Mouse (Mus musculus) gastrocnemius, postnatal 36 days (tissue): Measurements from ENCODE around the gene Hsdl2. TPM values are rescaled to one million over a fixed set of nuclear protein-coding genes. Genes with fewer than 3 reads are reported as not detected.

Experiments
- DNase-seq, 2 experiments: peaks; one replicate each; pipeline ENCODE4 v3.0.0; 2022
- intact Hi-C: fragments of 180-260 bp; cut with DNase I; formaldehyde crosslinking; loops from one replicate; pipeline ENCODE4 v1.15.1; 2025
- total RNA-seq, 2 experiments: library from RNA; stranded (reverse); gene quantifications; 2 replicates each; pipeline ENCODE4 v1.2.3; 2021

Hsdl2 gene
- total RNA-seq, 2 experiments from 2014 or later, result 55.1 to 61.0 TPM

DNA sequence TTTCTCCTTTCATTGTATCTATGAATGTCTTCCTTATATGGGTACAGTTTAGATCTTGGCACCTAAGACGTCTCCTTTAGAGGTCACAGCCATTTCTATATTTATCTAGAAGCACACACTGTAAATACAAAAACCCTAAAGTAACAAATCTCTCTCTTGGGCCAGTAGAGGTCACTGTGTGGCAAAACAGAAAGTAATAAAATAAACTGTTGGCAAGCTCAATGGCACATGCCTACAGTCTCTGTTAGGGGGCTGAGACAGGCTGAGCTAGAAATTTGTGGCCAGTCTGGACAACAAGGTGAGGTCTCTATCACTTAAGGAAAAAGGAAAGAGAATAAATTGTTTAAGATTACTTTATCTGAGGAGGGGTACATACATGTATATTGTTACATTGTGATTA lies 33.6 kb downstream of the Hsdl2 start:
- DNase-seq, result no peak
- intact Hi-C loops, result loop anchor here (5.0 kb wide), 1 partner anchor 257 kb away; no protein-coding TSS in a partner anchor

DNA sequence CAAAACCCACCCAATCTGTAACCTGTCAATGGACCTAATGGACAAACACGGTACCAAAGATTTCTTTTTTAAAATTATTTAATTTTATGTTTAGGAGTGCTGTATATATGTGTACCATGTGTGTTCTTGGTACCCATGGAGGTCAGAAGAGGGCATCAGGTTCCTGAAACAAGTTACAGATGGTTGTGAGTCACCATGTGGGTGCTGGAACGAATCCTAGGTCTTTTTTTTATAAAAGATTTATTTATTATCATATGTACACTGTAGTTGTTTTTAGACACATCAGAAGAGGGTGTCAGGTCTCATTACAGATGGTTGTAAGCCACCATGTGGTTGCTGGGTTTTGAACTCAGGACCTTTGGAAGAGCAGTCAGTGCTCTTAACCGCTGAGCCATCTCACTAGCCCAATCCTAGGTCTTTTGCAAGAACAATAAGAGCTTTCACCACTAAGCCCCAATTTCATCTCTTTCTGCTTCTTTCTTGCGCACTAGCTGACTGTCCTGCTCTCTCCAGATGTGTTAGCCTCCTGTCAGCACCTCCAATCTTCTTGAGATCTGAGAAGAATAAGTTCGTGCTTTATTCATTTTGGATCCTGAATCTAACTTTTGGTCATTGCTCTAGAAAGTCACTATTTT lies 38.4 kb downstream of the Hsdl2 start:
- intact Hi-C loops, result no loop called here
- no peak for DNase-seq

DNA sequence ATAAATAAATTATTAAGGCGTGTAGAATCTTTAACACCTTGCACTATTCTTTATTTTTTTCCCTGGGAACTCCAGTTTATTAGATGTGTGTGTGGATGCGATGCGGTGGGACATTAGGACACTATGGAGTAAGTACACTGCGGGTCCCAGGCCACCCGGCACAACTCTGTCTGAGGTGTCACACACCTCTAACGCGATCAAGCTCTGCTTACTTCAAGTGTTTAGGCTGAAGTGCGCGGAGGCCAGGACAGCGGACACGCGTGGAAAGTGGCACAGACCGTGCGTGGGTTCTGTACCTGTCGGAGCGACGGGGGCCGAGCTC lies 44.3 kb downstream of the Hsdl2 start:
- DNase-seq, result no peak
- intact Hi-C loops, result loop anchor here (5.0 kb wide), 1 partner anchor 157 kb away; no protein-coding TSS in a partner anchor

DNA sequence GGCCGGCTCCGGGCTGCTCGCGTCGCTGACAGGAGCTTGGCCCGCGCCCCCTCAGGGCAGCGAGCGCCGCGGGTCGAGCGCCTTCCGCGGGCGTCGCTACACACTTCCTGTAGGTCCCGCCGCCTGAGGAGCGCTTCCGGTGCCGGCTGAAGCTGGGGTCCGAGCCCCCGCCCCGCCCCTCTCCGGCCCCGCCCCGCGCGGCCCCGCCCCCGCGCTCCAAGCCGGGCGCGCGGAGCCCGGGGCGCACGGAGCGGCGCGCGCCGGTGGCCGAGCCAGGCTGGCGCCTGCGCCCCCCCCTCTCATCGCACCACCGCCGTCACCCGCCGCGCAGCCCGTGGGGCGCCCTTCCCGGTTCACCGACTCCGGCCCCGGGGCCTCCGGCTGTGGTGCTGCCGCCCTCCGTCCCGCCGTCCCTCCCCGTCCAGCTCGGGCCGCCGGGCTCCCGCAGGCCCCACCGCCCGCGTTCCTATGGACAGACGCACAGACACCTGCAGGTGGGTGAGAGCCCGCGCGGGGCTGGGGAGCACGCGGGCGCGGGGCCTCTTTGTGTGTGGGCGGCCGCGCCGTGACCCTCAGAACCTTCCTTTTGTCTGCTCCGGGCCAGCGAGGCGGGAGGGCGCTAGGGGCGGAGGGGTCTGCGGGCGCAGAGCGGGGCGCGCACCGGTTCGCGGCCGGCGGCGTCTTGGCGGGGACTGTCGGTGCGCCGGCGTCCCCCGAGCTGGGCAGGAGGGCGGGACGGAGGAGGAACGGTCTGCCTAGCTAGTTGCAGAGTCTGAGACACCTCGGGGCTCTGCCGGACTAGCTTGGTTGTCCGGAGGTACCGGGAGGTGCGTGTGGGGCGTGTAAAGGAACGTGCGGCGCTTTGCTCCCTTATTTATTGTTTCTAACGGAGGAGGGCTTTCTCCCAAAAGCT lies 44.9 kb downstream of the Hsdl2 start, which contains the start of gene E130308A19Rik:
TSS of gene E130308A19Rik (plus strand) at position 214 of the 913 bp plus-strand sequence.
- intact Hi-C loops, result loop anchor here (5.0 kb wide), 1 partner anchor 156 kb away; no protein-coding TSS in a partner anchor

DNA sequence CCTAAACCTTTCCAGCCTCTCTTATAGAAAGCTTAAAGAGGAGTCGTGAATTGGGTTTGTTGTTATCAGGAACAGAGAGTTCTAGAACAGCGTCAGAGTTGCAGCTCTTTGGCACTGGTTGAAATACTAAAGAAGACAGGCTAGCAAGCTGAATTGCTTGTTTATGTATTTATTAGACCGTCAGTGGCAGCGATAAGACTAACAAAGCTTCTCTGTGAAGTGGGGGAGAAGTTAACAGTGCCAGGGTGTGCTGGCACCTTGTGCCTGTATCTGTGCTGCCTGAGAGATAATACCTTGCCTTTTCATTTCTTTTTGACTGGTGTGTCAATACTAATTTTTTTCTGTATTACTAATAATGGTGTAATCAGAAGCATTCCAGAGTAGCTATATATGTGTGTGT lies 46.9 kb downstream of the Hsdl2 start:
- intact Hi-C loops, result loop anchor here (5.0 kb wide), 1 partner anchor 154 kb away; no protein-coding TSS in a partner anchor
- DNase-seq, result no peak

More for the DNA sequence above, 44.9 kb downstream of the Hsdl2 start, which contains the start of gene E130308A19Rik:
- peak; percentile 53 to 55 for DNase-seq

DNA sequence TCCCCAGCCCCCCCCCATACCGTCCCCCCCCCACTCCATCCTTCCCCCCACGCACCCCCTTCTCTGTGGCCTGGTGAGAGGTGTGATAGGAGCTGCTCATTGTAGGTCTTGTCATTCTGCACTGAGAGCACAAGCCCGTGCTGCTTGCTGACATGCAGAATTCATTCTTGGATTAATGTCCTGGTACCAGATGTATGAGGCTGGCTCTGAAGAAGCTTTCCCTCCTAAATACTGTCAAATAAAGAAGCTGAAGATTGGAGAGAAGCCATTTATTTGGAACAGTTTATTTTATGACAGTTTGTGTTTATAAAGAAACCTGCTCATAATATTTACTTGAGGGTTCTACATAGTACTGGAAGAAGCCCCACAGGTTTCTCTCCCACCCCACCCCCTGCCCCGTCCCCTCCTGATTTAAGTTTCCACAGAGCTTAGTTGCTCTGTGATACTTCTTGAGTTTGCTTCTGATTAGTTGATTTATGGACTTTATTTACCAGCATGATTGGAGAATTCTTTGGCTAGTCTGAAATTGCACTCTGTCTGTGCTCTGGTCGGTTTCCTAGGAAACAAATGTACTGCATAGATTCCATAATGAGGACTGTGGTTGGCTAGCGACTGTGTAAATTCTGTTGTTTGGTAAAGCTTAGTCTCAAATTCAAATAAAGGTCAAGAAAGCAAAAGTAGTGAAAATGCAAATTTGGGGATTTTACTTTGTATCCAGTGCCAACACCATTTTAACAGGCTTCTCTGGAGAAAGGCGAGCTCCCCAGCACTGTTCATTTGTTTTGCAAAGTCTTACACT lies 47.9 kb downstream of the Hsdl2 start:
- intact Hi-C loops, result loop anchor here (5.0 kb wide), 1 partner anchor 153 kb away; no protein-coding TSS in a partner anchor
- DNase-seq, result no peak

DNA sequence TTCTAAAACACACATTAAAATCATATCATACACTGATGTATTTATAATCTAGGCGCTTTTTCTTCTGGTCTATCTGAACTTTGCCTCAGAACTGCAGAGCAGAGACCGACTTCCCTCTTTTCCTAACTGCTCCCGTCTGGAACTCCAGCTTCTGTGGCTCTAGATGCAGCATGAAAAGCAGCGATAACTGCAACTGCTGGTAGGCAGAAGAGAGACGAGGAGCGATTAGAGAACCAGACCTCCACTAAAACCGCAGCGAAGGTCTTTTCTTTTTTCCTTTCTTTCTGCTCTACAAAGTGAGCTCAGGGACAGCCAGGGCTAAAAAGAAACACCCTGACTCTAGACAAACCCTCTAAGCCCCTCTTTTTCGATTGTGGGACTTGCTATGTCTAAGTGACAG lies 48.8 kb downstream of the Hsdl2 start:
- intact Hi-C loops, result no loop called here
- DNase-seq, result no peak

DNA sequence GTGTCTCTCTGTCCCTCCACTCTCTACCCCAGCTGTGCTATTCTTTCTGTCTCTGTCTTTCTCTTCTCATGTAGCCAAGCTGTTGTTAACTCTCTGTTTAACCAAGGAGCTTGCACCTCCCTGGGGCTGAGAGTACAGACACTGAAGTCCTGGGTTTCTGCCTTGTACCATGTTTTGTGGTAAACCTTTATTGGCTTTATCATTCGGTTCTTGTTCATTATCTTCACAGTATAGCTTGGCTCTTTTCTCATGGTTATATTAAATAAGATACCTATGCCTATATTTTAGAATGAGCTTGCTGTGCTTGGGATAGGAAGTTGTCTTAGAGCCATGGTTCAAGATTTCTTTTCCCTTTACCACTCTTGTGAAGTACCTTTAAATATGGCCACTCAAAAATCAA lies 53.2 kb downstream of the Hsdl2 start:
- DNase-seq, result no peak
- intact Hi-C loops, result no loop called here

DNA sequence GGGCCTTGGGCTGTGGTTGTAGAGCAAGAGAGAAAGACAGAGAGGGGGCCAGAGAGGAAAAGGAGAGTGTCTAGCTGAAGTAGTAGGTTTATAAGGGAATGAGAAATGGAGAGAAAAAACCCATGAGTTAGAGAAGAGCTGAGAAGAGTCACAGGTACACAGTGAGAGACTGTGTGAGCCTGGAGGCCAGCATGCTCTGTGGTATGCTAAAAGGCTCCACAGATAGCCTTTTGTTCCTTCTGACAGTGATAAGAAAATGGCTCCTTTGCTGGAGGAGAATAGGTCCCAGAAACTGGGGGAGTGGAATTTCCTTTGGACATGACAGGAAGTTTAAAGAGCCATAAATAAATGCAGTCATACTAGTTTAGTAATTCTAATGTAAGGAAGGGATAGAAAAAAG lies 57.8 kb downstream of the Hsdl2 start:
- DNase-seq, result no peak
- intact Hi-C loops, result no loop called here

DNA sequence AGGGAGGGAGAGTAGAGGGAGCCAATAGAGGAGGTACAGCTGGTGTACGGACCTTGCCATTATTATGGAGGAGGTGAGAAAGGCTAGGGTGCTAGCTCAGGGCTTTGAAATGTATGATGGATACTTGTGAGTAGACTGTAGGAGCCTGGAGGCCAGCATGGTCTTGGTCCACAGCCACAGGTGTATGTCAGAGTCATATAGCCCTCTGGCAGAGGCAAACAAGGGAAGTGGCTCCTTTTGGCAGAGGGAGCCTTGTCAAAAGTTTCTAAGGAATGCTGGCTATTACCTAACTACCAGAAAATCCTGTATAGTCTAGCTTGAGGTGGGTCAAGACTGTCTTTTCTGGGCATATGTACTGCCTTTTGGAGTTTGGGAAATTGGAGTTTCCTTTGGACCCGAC lies 59.4 kb downstream of the Hsdl2 start:
- intact Hi-C loops, result no loop called here
- DNase-seq, result no peak

DNA sequence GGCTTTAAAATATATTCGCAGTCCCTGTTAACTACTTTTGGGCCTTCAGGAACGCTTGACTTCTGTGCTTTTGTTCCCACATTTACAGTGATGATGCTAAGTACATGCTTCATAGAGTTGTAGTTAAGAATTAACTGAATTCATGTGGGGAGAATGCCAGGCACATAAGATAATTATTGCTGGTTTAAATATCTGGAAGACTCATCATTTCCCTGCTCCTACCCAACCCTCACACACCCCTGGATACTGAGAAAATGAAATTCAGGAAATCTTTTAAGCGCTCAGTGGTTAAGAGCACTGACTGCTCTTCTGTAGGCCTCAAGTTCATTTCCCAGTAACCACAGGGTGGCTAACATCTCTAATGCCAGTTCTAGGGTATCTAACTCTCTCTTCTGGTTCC lies 60.7 kb downstream of the Hsdl2 start:
- intact Hi-C loops, result no loop called here
- no peak for DNase-seq

DNA sequence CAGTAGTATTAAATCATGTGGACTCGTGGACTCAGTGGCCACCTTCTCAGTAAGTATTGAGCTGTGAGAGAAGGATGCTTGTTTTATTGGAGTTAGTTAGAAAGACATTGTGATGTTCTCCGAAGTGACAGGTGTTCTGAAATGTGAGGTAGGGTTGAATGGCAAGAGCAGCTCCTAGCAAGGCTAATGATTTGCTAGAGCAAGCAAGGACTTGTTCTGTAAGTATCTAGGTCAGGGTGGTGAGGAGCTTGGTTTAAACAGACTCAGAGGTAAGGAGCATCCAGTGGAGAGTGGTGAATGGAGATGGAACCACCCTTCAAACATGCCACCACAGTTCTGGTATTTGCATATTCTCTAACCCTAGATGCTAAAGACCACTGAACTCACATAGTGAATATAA lies 61.3 kb downstream of the Hsdl2 start:
- no peak for DNase-seq
- intact Hi-C loops, result no loop called here

DNA sequence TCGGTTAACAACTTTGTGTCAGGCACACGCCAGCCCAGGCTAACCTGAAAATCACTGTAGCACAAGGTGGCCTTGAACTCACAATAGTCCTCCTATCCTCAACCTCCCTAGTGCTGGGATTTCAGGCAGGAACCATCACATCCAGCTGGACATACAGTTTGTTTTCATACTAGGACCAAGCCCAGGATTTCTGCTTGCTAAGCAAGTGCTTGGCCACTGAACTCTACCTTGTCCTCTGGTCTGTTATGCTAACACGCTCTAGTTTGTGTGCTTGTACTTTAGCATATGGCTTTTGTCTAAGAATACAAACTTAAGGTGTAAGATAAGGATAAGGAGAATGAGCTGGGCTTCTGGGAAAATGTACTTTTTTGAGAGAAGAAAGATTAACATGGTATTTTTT lies 63.1 kb downstream of the Hsdl2 start:
- DNase-seq, result no peak
- intact Hi-C loops, result no loop called here

DNA sequence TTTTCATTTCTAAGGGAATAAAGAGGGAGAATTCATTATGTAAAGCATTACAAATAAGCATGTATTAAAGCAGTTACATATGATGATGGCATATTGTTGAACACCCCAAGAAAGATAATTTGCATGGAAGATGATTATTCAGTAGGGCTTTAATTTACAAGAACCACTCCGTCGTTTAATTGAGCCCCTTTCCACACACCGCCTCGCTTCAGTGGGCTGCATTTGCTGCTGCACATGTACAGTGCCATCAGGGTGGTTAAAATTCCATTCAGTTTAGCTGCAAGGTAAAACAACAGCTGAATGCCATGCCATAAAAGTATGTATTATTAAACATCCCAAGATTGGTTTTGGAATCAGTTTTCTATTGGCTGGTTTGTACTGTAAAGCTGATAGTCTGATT lies 63.6 kb downstream of the Hsdl2 start:
- no peak for DNase-seq
- intact Hi-C loops, result no loop called here

DNA sequence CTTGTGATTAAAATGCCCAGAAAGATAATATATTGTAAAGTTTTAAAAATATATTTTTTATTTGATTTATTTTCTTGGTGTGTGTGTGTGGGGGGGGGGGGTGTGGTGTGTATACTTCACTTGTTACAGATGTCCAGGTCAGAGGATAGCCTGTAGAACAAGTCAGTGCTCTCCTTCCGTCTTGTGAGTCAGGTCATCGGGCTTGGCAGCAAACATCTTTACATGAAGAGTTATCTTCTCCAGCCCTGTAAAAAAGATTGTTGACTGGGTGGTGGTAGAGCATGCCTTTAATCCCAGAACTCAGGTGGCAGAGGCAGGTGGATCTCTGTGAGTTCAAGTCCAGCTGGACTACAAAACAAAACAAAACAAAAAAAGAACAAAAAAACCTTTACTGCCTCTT lies 64.2 kb downstream of the Hsdl2 start:
- no peak for DNase-seq
- intact Hi-C loops, result no loop called here

DNA sequence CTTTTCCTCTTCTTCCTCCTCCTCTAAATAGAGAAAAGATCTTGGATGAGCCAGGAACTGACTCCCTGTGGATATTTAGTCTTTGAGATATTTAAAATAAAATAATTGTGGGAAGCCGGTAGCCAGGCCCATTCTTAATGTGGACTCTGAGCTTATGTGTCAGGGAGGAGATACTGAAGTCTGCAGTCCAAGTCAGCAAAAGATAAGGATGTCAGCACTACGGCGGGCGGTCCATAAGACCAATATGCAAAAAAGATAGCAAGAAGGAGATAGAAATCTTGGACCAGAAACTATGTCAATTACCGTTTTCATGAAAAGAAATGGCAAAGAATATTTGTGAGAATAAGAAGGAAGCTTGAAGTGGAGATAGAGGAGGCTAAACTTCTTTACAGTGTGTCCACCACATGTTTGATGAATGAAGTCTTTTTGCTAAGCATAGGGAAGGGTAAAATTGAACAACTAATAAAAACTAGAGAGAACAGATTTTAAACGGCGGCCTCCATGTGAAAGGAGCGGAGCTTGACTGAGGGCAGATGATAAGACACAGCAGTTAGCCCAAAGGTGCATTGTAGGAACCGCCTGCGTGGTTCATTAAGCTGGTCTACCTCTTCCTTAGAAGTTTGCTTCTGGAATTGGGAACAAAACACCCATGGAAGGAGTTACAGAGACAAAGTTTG lies 64.8 kb downstream of the Hsdl2 start:
- intact Hi-C loops, result no loop called here
- no peak for DNase-seq

DNA sequence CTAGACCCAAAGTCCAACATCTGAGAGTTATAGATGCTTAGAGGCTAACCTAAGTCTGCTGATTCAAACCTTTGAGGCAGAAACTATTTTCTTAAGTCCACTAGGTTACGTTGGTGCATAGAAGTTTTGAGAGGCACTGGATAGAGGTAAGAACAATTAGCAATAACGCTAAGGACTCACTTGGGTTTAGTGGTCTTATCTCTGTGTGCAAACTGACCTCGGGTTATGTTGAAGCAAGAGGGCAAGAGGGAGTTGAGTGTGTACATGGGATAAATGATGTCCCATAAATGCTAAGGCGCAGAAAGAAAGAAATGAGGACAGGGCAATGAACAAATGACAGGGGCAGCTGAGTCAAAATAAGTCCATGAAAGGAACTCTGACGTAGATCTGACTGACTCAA lies 67.8 kb downstream of the Hsdl2 start:
- intact Hi-C loops, result no loop called here

DNA sequence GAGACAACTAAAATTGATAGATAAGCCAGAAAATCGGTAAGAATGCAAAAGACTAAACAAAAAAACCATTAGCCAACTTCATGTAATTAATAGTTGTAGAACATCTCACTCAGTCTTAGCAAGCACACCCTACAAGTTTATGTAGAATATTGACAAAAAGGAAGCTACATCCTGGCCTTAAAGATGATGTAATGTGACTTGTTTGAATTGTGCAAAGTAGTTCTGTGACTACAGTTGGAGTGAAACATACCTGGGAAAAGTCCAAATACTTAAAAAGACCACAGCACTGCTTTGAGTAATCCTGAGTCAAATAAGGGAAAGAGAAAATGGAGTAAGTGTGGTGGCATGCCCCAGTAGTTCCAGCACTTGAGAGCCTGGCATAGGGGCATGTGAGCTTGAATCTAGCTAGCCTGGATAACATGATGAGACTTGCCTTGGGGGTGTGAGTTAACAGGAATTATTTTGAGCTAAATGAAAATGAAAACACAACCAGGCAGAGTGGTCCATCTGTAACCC lies 70.9 kb downstream of the Hsdl2 start:
- intact Hi-C loops, result no loop called here

More for the DNA sequence above, 67.8 kb downstream of the Hsdl2 start:
- no peak for DNase-seq

DNA sequence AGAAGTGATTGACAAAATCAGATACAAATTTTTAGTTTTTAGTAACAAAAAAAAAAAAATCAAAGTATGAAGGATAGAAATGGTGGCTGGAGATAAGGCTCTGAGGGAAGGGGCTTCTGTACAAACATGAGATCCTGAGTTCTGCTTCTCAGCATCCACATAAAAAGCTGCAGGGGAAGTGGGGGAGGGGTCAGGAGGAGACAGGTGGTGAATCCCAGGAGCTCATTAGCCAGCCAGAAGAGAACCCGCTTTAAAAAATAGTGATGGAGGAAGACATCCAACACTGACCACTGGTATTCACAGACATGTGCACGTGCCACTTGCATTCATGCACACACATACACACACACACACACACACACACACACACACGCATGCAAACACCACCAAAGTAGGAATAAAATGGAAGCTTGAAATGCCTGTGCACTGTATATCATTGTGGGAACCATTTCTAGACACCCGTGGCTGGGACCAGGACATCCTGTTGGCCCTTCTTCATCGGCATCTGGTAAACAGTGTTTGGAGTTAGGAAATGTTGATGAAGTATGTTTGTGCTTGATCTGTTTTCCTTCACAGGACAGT lies 74.8 kb downstream of the Hsdl2 start:
- no peak for DNase-seq
- intact Hi-C loops, result no loop called here

More for the DNA sequence above, 70.9 kb downstream of the Hsdl2 start:
- DNase-seq, result no peak

DNA sequence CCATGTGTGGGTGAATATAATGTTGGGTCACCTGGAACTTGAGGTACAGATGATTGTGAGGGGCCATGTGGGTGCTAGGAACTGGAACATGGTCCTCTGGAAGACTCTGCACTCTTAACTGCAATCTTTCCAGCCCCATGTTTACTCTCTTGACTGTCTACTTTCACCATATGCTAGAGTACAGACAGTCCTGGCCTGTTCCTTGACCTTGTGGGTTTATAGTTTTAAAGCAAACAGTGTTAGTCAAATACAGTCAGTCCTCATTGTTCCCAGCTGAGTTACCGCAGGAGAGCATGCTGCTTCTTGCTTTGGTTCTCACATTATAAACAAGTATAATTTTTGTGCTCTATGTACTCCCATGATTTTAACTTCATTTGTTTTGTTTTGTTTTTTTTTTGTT lies 80.8 kb downstream of the Hsdl2 start:
- intact Hi-C loops, result no loop called here

More for the DNA sequence above, 80.8 kb downstream of the Hsdl2 start:
- no peak for DNase-seq
